Mouse (Mus musculus) adrenal gland, postnatal 14 days (tissue): ENCODE data around the gene Zdhhc7. TPM values are rescaled to one million over a fixed set of nuclear protein-coding genes. Genes with fewer than 3 reads are reported as not detected.

ENCODE experiments used
- DNase-seq: peaks from one replicate; pipeline ENCODE4 v3.0.0; 2021; ENCODE audit warnings: mixed read lengths
- total RNA-seq: library from RNA; stranded (reverse); gene quantifications from 2 replicates; pipeline ENCODE4 v1.2.3, GENCODE M21; 2021

The Zdhhc7 gene
- total RNA-seq, 1 experiment from 2014 or later = 48.1 TPM

GRCm38 (mm10) chr8:120034471-120034870, 66.8 kb downstream of the Zdhhc7 start:
- no peak for DNase-seq

- no peak for DNase-seq
Measured at GRCm38 (mm10) chr8:120032549-120033208, 68.6 kb downstream of the Zdhhc7 start.

Other genes with a start within 250 kb of the Zdhhc7 start
- 6.6 and 10.0 TPM in 2 replicates for gene Klhl36, start 239.2 kb downstream of the Zdhhc7 start, total RNA-seq
- 103 and 109 TPM in 2 replicates for gene Usp10, start 191.1 kb downstream of the Zdhhc7 start, total RNA-seq
- gene Gm20388, start 190.6 kb downstream of the Zdhhc7 start, total RNA-seq = 4.6 and 17.6 TPM in 2 replicates
- gene Crispld2, start 109.0 kb downstream of the Zdhhc7 start, total RNA-seq = 6.9 and 8.3 TPM in 2 replicates
- gene 6430548M08Rik, start 12.7 kb upstream of the Zdhhc7 start, total RNA-seq = 58.4 and 60.7 TPM in 2 replicates
- 1.0 and 1.1 TPM in 2 replicates for gene Fam92b, start 76.0 kb upstream of the Zdhhc7 start, total RNA-seq
- gene Gse1, start 127.0 kb upstream of the Zdhhc7 start, total RNA-seq = 29.9 and 33.9 TPM in 2 replicates